Mouse (Mus musculus) C2C12 (cell line): ENCODE measurements around the gene Lmo7.

Experiments
- CTCF ChIP-seq: IDR thresholded peaks from one replicate; pipeline ENCODE4 v1.5.1; 2011; ENCODE audit not compliant: control insufficient read depth, insufficient read depth, insufficient read length
- USF1 ChIP-seq: IDR thresholded peaks from one replicate; pipeline ENCODE4 v1.6.1; 2011; ENCODE audit warnings: low read depth, mild to moderate bottlenecking, control low read depth, moderate library complexity

DNA sequence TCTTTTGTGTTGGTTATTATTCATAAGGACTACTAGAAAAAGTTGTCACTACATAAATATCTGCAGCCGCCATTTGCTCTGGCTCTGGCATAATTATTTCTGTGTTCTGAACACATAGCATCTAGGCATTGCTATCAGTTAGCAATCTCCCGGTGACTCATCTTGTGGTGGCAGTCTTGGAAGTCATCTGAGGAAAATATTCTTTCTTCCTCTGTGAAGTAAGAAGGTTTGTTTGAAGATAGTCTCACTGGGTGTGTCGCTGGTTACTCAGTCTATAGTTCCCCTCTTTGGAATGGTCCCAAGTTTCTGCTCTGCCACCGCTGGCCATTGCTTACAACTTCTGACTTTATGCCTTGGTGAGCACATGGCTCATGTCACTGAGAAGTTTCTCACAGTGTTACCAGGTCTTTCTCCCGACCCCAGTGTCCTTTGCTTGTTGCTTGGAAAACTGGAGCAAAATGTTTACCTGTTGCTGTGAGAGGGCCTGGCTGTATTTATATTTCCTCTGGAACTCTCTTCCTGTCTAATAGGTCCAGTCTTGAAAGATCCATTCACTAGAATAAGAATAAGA, 68.3 kb downstream of the Lmo7 start:
- no peak for TF ChIP-seq CTCF
- no peak for TF ChIP-seq USF1
